Mouse (Mus musculus) CD4-positive, CD25-positive, alpha-beta regulatory T cell (primary cell): ENCODE results near the gene Mrgprb1. TPM values are rescaled to one million over a fixed set of nuclear protein-coding genes. Genes with fewer than 3 reads are reported as not detected.

Source experiments
- polyA plus RNA-seq: library from polyadenylated mRNA; unstranded; fragments of 100-300 nt; shearing (Covaris generic); gene quantifications from one replicate; pipeline ENCODE4 v1.2.1, GENCODE M21; 2017

The Mrgprb1 gene
- polyA plus RNA-seq, result 0.60 TPM

GRCm38 (mm10) chr7:48456242-48456641 is at the start of gene Mrgprb1:
Gene Mrgprb1 (minus strand): TSS chr7:48456342.

GRCm38 (mm10) chr7:48499221-48499620 is 43.1 kb upstream of the Mrgprb1 start, which contains the start of gene Mrgprx2:
Gene Mrgprx2 (minus strand): TSS chr7:48499321.

Other genes starting within 250 kb of the Mrgprb1 start
- gene Mrgprb8, start 67.8 kb downstream of the Mrgprb1 start, polyA plus RNA-seq, result not detected
- gene Mrgprx2, start 43.0 kb upstream of the Mrgprb1 start, polyA plus RNA-seq, result 0.04 TPM
- not detected for gene Mrgprb2, start 101.7 kb upstream of the Mrgprb1 start, polyA plus RNA-seq
- not detected for gene Mrgprb3, start 187.5 kb upstream of the Mrgprb1 start, polyA plus RNA-seq